Mouse (Mus musculus): ENCODE data around the gene Map2. TPM values are rescaled to one million over a fixed set of nuclear protein-coding genes. Genes with fewer than 3 reads are reported as not detected.
A peak's percentile ranks its signal among the peaks of the same experiment; 100 is the strongest.

The Map2 gene
- polyA plus RNA-seq, 1 experiment from 2014 or later: 3.5 TPM

DNA sequence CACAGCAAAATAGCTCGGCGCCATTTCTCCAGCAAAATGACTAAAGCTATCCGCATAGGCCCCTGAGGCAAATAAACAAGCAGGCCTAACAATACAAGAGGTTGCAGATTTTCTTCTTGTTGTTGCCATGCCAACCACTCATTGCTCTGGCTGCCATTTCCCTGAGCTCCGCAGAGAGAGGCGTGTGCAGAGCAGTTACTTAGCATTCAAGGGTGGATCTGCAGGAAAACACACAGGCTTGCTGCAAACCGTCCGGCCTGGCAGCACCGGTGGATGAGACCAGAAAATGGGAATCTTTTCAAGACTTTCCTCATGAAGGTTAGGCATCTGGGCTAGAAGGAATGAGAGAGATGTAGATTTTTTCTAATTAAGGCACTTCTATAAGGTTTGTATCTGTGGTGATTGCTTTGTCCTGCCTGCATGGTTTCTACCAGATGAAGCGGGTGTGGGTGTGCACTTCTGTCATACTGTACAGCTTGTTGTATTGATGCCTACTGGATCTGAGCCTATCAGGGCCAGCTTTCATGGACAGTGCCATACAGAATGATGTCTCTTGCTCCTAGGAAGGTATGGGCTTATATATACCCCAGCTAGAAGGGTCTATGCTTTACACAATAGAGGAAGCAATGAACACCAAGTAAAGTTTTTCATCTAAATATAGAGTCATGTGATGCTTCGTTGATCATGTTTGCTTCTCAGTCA, 211.8 kb downstream of the Map2 start:
- no peak for DNase-seq (ENCODE audit: low spot score)
- no peak overlapping the region for H3K4me2 ChIP-seq (ENCODE audit: low read length)
- whole genome bisulfite sequencing: 76% methylated on average over 10 of the region's 10 CpGs

DNA sequence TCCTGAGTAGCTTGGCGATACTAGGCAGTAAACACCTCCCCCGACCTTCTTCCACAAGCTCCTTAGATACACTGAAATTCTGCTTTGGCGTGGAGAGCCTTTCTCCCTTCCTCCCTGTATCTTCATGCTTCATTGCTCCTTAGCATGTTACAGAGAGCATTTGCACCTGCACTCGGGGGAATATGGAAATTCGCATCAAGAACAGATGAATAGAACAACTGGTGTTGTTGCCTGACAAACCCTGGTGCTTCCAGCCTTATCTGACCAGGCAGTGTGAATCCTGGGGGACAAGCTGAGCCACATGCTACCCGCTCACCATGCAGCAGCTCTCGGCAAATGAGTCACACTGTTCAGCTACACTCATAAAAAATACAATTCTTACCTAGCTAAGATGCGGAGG, 213.5 kb downstream of the Map2 start:
- TF ChIP-seq CTCF (IDR thresholded peaks at IDR 0.05; ENCODE audit: low read depth): no peak
- no peak overlapping the region for H3K4me3 ChIP-seq (replicated peaks; ENCODE audit: low read depth, low read length)
- no peaks in the 10 kb centered on the region for H3K9me3 ChIP-seq (replicated peaks; ENCODE audit: low read length)
- H3K4me1 ChIP-seq (replicated peaks; ENCODE audit: insufficient read depth, low read length): no peaks in the 10 kb centered on the region
- no peak for DNase-seq (ENCODE audit: low spot score)
- no peak overlapping the region for H3K27ac ChIP-seq
- H3K36me3 ChIP-seq (ENCODE audit: insufficient read depth, low read length): no peaks in the 10 kb centered on the region
- H3K27me3 ChIP-seq (ENCODE audit: insufficient read depth, low read length): no peaks in the 10 kb centered on the region
- no peak for ATAC-seq (replicated peaks; ENCODE audit: low FRiP score, low read depth)
- no peak overlapping the region for H3K9ac ChIP-seq (ENCODE audit: low read depth, low read length)
- H3K4me2 ChIP-seq (ENCODE audit: low read length): no peak overlapping the region
- 45% methylated on average over 8 of the region's 8 CpGs for WGBS

More for the DNA sequence above, 211.8 kb downstream of the Map2 start:
- Histone ChIP-seq H3K4me1 (replicated peaks; ENCODE audit: insufficient read depth, low read length) (no peaks in the 10 kb centered on the region), H3K27ac (no peak overlapping the region), H3K4me3 (replicated peaks; ENCODE audit: low read depth, low read length) (no peak overlapping the region), H3K27me3 (ENCODE audit: insufficient read depth, low read length) (no peaks in the 10 kb centered on the region), H3K9me3 (replicated peaks; ENCODE audit: low read length) (no peaks in the 10 kb centered on the region), H3K9ac (ENCODE audit: low read depth, low read length) (no peak overlapping the region), H3K36me3 (ENCODE audit: insufficient read depth, low read length) (no peaks in the 10 kb centered on the region)
- TF ChIP-seq CTCF (IDR thresholded peaks at IDR 0.05; ENCODE audit: low read depth): no peak
- ATAC-seq (replicated peaks; ENCODE audit: low FRiP score, low read depth): no peak

DNA sequence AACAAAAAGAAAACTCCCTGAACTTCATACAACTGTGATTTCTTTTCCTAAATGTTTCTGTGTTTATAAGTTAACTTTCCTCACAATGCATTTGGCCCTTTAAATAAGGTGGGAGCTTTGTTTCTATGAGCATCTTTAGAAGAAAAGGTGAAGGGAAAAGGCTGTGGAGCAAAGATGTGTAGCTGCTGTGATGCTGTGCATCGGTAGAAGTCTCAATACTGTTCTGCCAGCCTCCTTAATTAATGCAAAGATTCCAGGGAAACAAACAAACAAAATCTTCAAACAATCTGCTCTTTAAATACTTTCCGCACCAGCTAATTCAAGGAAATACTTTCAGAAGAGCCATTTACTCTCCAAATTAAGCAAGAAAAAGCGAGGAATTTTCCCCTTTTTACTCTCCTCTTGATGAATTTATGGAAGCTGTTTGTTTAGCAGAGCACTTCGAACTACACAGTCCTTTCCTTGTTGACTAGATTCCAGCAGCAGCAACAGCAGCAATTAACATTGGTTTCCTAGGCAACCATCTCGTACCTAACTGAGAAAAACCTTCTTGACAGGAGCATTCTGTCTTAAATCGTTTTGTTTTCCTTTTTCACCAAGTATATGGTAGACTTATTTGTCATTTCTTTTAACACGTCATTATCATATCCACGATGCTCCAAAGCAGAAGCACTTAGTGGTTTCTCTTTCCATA, 220.0 kb downstream of the Map2 start:
- ATAC-seq (replicated peaks; ENCODE audit: low FRiP score, low read depth) (no peak), DNase-seq (ENCODE audit: low spot score) (peak; percentile 21)
- H3K9ac ChIP-seq (ENCODE audit: low read depth, low read length): no peak overlapping the region
- no peak overlapping the region for H3K27ac ChIP-seq
- H3K9me3 ChIP-seq (replicated peaks; ENCODE audit: low read length): no peaks in the 10 kb centered on the region
- no peak for TF ChIP-seq CTCF (IDR thresholded peaks at IDR 0.05; ENCODE audit: low read depth)
- no peaks in the 10 kb centered on the region for H3K4me1 ChIP-seq (replicated peaks; ENCODE audit: insufficient read depth, low read length)
- no peaks in the 10 kb centered on the region for H3K27me3 ChIP-seq (ENCODE audit: insufficient read depth, low read length)
- no peaks in the 10 kb centered on the region for H3K36me3 ChIP-seq (ENCODE audit: insufficient read depth, low read length)
- H3K4me2 ChIP-seq (ENCODE audit: low read length): no peak overlapping the region
- 22% methylated on average over 8 of the region's 8 CpGs for WGBS
- no peak overlapping the region for H3K4me3 ChIP-seq (replicated peaks; ENCODE audit: low read depth, low read length)

DNA sequence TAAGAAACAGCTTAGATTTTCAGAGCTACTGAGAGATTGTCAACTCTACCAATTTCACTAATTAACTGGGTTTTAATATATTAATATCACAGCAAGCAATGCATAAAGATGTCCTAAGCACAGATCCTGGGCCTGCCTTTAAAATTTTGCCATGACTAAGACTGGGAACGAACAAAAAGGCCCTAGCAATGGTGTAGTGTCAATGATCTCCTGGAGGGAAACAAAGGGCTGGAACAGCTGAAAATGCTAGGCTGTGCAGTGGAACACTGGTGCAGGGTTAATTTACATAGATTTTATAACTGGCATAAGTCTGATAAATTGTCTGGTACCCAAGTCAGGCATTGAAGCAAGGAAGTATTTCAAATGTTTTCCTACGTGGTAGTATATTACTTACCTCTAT, 220.8 kb downstream of the Map2 start:
- H3K9me3 ChIP-seq (replicated peaks; ENCODE audit: low read length): no peaks in the 10 kb centered on the region
- H3K36me3 ChIP-seq (ENCODE audit: insufficient read depth, low read length): no peaks in the 10 kb centered on the region
- no peak overlapping the region for H3K27ac ChIP-seq
- ATAC-seq (replicated peaks; ENCODE audit: low FRiP score, low read depth): no peak
- H3K4me2 ChIP-seq (ENCODE audit: low read length): no peak overlapping the region
- no peaks in the 10 kb centered on the region for H3K27me3 ChIP-seq (ENCODE audit: insufficient read depth, low read length)
- 76% methylated on average over 2 of the region's 2 CpGs for whole genome bisulfite sequencing
- no peak overlapping the region for H3K4me3 ChIP-seq (replicated peaks; ENCODE audit: low read depth, low read length)
- no peak overlapping the region for H3K9ac ChIP-seq (ENCODE audit: low read depth, low read length)
- DNase-seq (ENCODE audit: low spot score): no peak
- H3K4me1 ChIP-seq (replicated peaks; ENCODE audit: insufficient read depth, low read length): no peaks in the 10 kb centered on the region
- no peak for TF ChIP-seq CTCF (IDR thresholded peaks at IDR 0.05; ENCODE audit: low read depth)

DNA sequence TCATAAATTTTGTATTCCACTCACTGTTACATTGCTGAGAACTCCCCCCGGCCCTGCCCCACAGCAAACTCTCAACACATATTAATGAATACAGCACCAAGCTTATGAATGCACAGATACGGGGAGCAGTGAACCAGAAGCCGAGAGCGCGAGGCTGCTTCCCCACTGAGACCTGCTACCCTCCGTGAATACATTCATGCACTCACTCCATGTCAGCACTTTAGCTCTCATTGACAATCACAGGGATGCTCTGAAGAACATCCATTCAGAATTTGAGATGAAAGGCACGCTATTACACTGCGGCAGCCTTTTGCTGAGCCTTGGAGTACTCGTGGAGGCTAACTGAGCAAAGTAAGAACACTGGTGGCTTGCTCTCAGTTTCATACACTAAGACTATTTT, 226.8 kb downstream of the Map2 start:
- no peak overlapping the region for H3K27ac ChIP-seq
- DNase-seq (ENCODE audit: low spot score) (no peak), ATAC-seq (replicated peaks; ENCODE audit: low FRiP score, low read depth) (no peak)
- no peak overlapping the region for H3K4me2 ChIP-seq (ENCODE audit: low read length)
- no peak overlapping the region for H3K9ac ChIP-seq (ENCODE audit: low read depth, low read length)
- WGBS: 81% methylated on average over 9 of the region's 9 CpGs
- H3K4me1 ChIP-seq (replicated peaks; ENCODE audit: insufficient read depth, low read length): no peaks in the 10 kb centered on the region
- no peaks in the 10 kb centered on the region for H3K36me3 ChIP-seq (ENCODE audit: insufficient read depth, low read length)
- H3K4me3 ChIP-seq (replicated peaks; ENCODE audit: low read depth, low read length): no peak overlapping the region
- no peaks in the 10 kb centered on the region for H3K27me3 ChIP-seq (ENCODE audit: insufficient read depth, low read length)
- no peak for TF ChIP-seq CTCF (IDR thresholded peaks at IDR 0.05; ENCODE audit: low read depth)
- H3K9me3 ChIP-seq (replicated peaks; ENCODE audit: low read length): no peaks in the 10 kb centered on the region

DNA sequence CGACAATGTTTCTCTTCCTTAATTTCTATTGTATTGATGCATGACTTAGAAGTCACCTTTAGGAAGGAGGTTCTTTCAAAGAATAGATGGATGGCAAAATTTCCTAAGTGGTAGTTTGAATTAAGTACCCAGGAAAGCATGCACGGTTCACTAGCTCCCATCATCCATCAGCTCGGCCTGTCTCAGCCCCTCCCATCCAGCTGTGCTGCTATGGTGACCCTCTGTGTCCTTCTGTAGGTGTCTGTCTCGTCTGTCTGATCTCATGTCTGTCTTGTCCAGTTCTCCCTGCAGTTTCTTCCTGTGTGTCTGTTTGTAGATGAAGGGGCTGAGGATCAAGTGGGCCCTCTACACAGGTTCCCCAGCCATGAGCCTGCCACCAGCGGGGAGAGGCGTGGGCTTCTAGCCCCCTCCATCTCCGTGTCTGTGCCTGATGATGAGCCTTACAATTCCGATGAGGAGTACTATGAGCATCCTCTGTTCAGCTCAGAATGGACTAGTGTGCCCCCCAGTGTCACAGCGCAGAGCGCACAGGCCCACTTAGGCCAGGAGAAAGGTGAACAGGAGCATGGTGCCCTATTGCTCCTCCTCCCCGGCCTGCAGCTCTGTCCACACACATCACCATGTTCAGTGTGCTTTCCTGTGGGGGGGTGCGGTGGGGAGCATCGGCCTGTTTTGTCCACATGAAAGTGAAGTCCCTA, 232.3 kb downstream of the Map2 start:
- H3K9me3 ChIP-seq (replicated peaks; ENCODE audit: low read length): no peaks in the 10 kb centered on the region
- H3K4me2 ChIP-seq (ENCODE audit: low read length): no peak overlapping the region
- no peak for DNase-seq (ENCODE audit: low spot score)
- no peak overlapping the region for H3K4me3 ChIP-seq (replicated peaks; ENCODE audit: low read depth, low read length)
- 68% methylated on average over 13 of the region's 13 CpGs for WGBS
- H3K27me3 ChIP-seq (ENCODE audit: insufficient read depth, low read length): no peaks in the 10 kb centered on the region
- no peak overlapping the region for H3K9ac ChIP-seq (ENCODE audit: low read depth, low read length)
- no peaks in the 10 kb centered on the region for H3K4me1 ChIP-seq (replicated peaks; ENCODE audit: insufficient read depth, low read length)
- no peak overlapping the region for H3K27ac ChIP-seq
- peak; percentile 20; the same call in 1 of the 2 replicates for TF ChIP-seq CTCF (IDR thresholded peaks at IDR 0.05; ENCODE audit: low read depth)
- ATAC-seq (replicated peaks; ENCODE audit: low FRiP score, low read depth): no peak
- H3K36me3 ChIP-seq (ENCODE audit: insufficient read depth, low read length): no peaks in the 10 kb centered on the region
